Mouse (Mus musculus) cerebellum, adult 9-10 months (tissue): ENCODE data around the gene Sbno2.
"Not testable (repeated sequence)": the region's sequence is repeated elsewhere in the genome, so short reads cannot be mapped to it uniquely, and the experiment has no call there.

Experiments used
- DNase-seq: peaks from one replicate; pipeline ENCODE4 v3.0.0; 2022

The Sbno2 gene

GRCm38 (mm10) chr10:80055891-80056290, 49.5 kb downstream of the Sbno2 start:
- DNase-seq, result no peak

GRCm38 (mm10) chr10:80055364-80055763, 50.0 kb downstream of the Sbno2 start:
- DNase-seq, result no peak

GRCm38 (mm10) chr10:80054911-80055310, 50.5 kb downstream of the Sbno2 start:
- DNase-seq, result peak; percentile 65

GRCm38 (mm10) chr10:80053831-80054815, 51.2 kb downstream of the Sbno2 start:
- DNase-seq, result peak; percentile 75

GRCm38 (mm10) chr10:80053259-80053780, 52.1 kb downstream of the Sbno2 start:
- peak; percentile 100 for DNase-seq

- DNase-seq, result no peak
These were observed 53.0 kb downstream of the Sbno2 start for GRCm38 (mm10) chr10:80052374-80052764.

- DNase-seq, result no peak
These were observed 53.6 kb downstream of the Sbno2 start for GRCm38 (mm10) chr10:80051618-80052373.

- DNase-seq, result no peak
These were observed 54.3 kb downstream of the Sbno2 start for GRCm38 (mm10) chr10:80050885-80051617.

GRCm38 (mm10) chr10:80050244-80050643, 55.1 kb downstream of the Sbno2 start:
- DNase-seq, result no peak

- no peak for DNase-seq
These were observed 56.5 kb downstream of the Sbno2 start for GRCm38 (mm10) chr10:80048834-80049233.

GRCm38 (mm10) chr10:80048396-80048795, 57.0 kb downstream of the Sbno2 start:
- DNase-seq, result no peak

- no peak for DNase-seq
These were observed 58.3 kb downstream of the Sbno2 start, which contains the start of gene Gpx4 for GRCm38 (mm10) chr10:80047041-80047565. TSS of gene Gpx4 (plus strand) at chr10:80047166.

- no peak for DNase-seq
These were observed 59.6 kb downstream of the Sbno2 start for GRCm38 (mm10) chr10:80045766-80046165.

GRCm38 (mm10) chr10:80045364-80045763, 60.0 kb downstream of the Sbno2 start:
- DNase-seq, result not testable (repeated sequence)

GRCm38 (mm10) chr10:80044087-80044486, 61.3 kb downstream of the Sbno2 start:
- DNase-seq, result no peak

- not testable (repeated sequence) for DNase-seq
These were observed 63.8 kb downstream of the Sbno2 start for GRCm38 (mm10) chr10:80041409-80042060.

- DNase-seq, result peak; percentile 99
These were observed 65.8 kb downstream of the Sbno2 start, which contains the start of gene Polr2e for GRCm38 (mm10) chr10:80039559-80039979. TSS of gene Polr2e (minus strand) at chr10:80039795.

- no peak for DNase-seq
These were observed 68.5 kb downstream of the Sbno2 start for GRCm38 (mm10) chr10:80036832-80037231.

- no peak for DNase-seq
These were observed 69.7 kb downstream of the Sbno2 start for GRCm38 (mm10) chr10:80035686-80036085.

- DNase-seq, result no peak
These were observed 70.2 kb downstream of the Sbno2 start for GRCm38 (mm10) chr10:80035148-80035547.

GRCm38 (mm10) chr10:80033511-80034391, 71.6 kb downstream of the Sbno2 start:
- DNase-seq, result peak; percentile 68
